In the genomic region with DNA sequence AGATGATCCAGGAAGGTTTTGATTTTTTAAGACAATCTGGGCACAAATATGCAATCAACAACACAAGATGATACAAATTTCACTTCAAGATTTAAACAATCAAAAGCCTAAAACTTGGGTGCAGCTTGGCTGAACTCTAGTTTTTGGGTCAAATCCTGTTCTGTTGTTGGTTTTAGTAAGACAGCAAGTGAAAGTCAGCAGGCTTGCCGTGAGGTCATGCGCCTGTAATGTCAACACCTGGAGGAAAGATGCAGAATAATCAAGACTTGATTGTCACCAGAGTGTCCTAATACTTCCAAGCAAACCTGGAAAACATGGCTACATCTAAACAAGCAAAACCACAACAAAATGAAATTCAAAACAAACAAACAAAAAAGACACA, we compare ENCODE assay signal across 22 mouse cellular contexts.
"Had no signal": no experiment of that assay in that cellular context is flagged by ENCODE, and none has a peak within 500 bp of the region (broad histone marks: within the 10 kb centered on the region; RNA-seq: fewer than 3 reads in every experiment).

No protein-coding gene starts in this region.

- H3K36me3 ChIP-seq: heart, embryonic 10.5 days; heart, embryonic 13.5 days; heart, embryonic 15.5 days; hindbrain, embryonic 10.5 days; hindbrain, embryonic 12.5 days; intestine, embryonic 15.5 days; limb, embryonic 10.5 days; limb, embryonic 12.5 days; liver, embryonic 13.5 days had no signal

- H3K4me3 ChIP-seq: heart, embryonic 10.5 days; heart, embryonic 13.5 days; heart, embryonic 15.5 days; hindbrain, embryonic 10.5 days; hindbrain, embryonic 12.5 days; intestine, embryonic 15.5 days; layer of hippocampus, adult 2 months; left cerebral cortex, adult 2 months; limb, embryonic 10.5 days; limb, embryonic 12.5 days; liver, embryonic 13.5 days had no signal

- H3K9me3 ChIP-seq: heart, embryonic 10.5 days; heart, embryonic 13.5 days; heart, embryonic 15.5 days; hindbrain, embryonic 10.5 days; hindbrain, embryonic 12.5 days; intestine, embryonic 15.5 days; limb, embryonic 10.5 days; limb, embryonic 12.5 days; liver, embryonic 13.5 days had no signal

- ATAC-seq: hindbrain, embryonic 16.5 days; inflammation-experienced regulatory T-cells, adult 6 months; intestine, embryonic 15.5 days; intestine, postnatal 0 days had no signal

- H3K4me1 ChIP-seq: heart, embryonic 10.5 days; heart, embryonic 13.5 days; heart, embryonic 15.5 days; hindbrain, embryonic 10.5 days; hindbrain, embryonic 12.5 days; intestine, embryonic 15.5 days; limb, embryonic 10.5 days; limb, embryonic 12.5 days; liver, embryonic 13.5 days had no signal

- H3K27ac ChIP-seq: heart, embryonic 10.5 days; heart, embryonic 13.5 days; heart, embryonic 15.5 days; hindbrain, embryonic 10.5 days; hindbrain, embryonic 12.5 days; hindbrain, embryonic 14.5 days; intestine, embryonic 15.5 days; layer of hippocampus, adult 2 months; left cerebral cortex, adult 2 months; limb, embryonic 10.5 days; limb, embryonic 12.5 days; liver, embryonic 13.5 days had no signal

- H3K27me3 ChIP-seq: heart, embryonic 13.5 days; heart, embryonic 15.5 days; hindbrain, embryonic 12.5 days; intestine, embryonic 15.5 days; limb, embryonic 12.5 days; liver, embryonic 13.5 days had no signal

- H3K4me2 ChIP-seq: heart, embryonic 13.5 days; heart, embryonic 15.5 days; hindbrain, embryonic 12.5 days; hindbrain, embryonic 14.5 days; intestine, embryonic 15.5 days; limb, embryonic 12.5 days; liver, embryonic 13.5 days had no signal

- H3K9ac ChIP-seq: heart, embryonic 13.5 days; heart, embryonic 15.5 days; hindbrain, embryonic 12.5 days; hindbrain, embryonic 14.5 days; intestine, embryonic 15.5 days; limb, embryonic 12.5 days; liver, embryonic 13.5 days had no signal

- DNase-seq: gastrocnemius, postnatal 14 days; gastrocnemius, postnatal 36 days; kidney, adult 18-20 months; kidney, adult 8-10 months; kidney, postnatal 10 days; kidney, postnatal 25 days; kidney, postnatal 4 days had no signal
